In the genomic region with DNA sequence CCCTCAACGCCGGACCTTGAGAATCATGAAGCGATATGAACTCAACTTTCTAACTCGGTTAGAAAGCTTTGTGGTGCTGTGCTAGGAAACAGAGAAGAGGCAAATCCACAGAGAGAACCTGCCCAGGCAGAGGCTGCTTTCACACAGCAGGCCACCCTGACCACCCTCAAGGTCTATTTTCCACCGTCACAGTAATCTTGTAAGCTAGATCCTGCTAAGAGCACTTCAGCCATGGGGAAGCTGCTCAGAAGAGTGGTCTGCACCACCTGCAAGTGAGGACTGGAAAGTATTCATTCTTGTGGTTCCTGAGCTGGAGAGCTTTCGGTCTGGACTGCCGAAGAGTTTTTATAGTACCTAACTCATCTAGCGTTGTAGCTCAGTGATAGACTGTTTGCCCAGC, we compare ENCODE assay signal across 18 mouse cellular contexts. TPM values are rescaled to one million over a fixed set of nuclear protein-coding genes. Genes with fewer than 3 reads are reported as not detected.
A peak's percentile ranks its signal among the peaks of the same experiment; 100 is the strongest.
DNase-seq lines count a peak whose midpoint lies in the region; ATAC-seq and TF ChIP-seq lines count a peak whose summit lies in the region.
"Had no signal": no experiment of that assay in that cellular context is flagged by ENCODE, and none has a peak within 500 bp of the region (broad histone marks: within the 10 kb centered on the region; RNA-seq: fewer than 3 reads in every experiment).

No protein-coding gene starts in this region.

- H3K4me2 ChIP-seq in lung, embryonic 14.5 days = no peak overlapping the region
- H3K4me2 ChIP-seq in midbrain, embryonic 11.5 days = no peak overlapping the region
- H3K4me2 ChIP-seq in midbrain, postnatal 0 days (ENCODE audit: low read depth, low read length, poor library complexity, severe bottlenecking) = no peak overlapping the region

- 69% methylated on average over 8 of the region's 8 CpGs for WGBS in lung, embryonic 14.5 days
- 76% methylated on average over 8 of the region's 8 CpGs for WGBS in midbrain, embryonic 11.5 days
- 81% methylated on average over 8 of the region's 8 CpGs for WGBS in midbrain, postnatal 0 days

- H3K27ac ChIP-seq in lung, embryonic 14.5 days (ENCODE audit: low read depth) = no peak overlapping the region
- H3K27ac ChIP-seq in midbrain, embryonic 11.5 days (ENCODE audit: low read depth, low read length) = no peak overlapping the region
- no peak overlapping the region for H3K27ac ChIP-seq in midbrain, postnatal 0 days (ENCODE audit: low read depth, low read length)
- H3K27ac ChIP-seq: embryonic facial prominence, embryonic 13.5 days; embryonic facial prominence, embryonic 15.5 days; forebrain, embryonic 10.5 days; forebrain, embryonic 12.5 days had no signal

- H3K4me1 ChIP-seq in lung, embryonic 14.5 days (ENCODE audit: insufficient read depth) = no peaks in the 10 kb centered on the region
- peaks cover 5% of the 10 kb centered on the region for H3K4me1 ChIP-seq in midbrain, embryonic 11.5 days (ENCODE audit: control insufficient read depth, insufficient read depth, low read length)
- no peaks in the 10 kb centered on the region; the same call in 1 of the 2 replicates for H3K4me1 ChIP-seq in midbrain, postnatal 0 days (ENCODE audit: insufficient read depth, low read length)

- H3K27me3 ChIP-seq in lung, embryonic 14.5 days (ENCODE audit: insufficient read depth, low read length) = peaks cover 19% of the 10 kb centered on the region
- peaks cover 7% of the 10 kb centered on the region for H3K27me3 ChIP-seq in midbrain, embryonic 11.5 days (ENCODE audit: control insufficient read depth, insufficient read depth, low read length)
- H3K27me3 ChIP-seq in midbrain, postnatal 0 days (ENCODE audit: insufficient read depth, low read length) = no peaks in the 10 kb centered on the region

- no peaks in the 10 kb centered on the region for H3K9me3 ChIP-seq in lung, embryonic 14.5 days (ENCODE audit: low read depth, low read length)
- no peaks in the 10 kb centered on the region for H3K9me3 ChIP-seq in midbrain, embryonic 11.5 days (ENCODE audit: control insufficient read depth, low read length)
- no peaks in the 10 kb centered on the region for H3K9me3 ChIP-seq in midbrain, postnatal 0 days (ENCODE audit: low read length)
- H3K9me3 ChIP-seq: embryonic facial prominence, embryonic 13.5 days; embryonic facial prominence, embryonic 15.5 days; forebrain, embryonic 10.5 days; forebrain, embryonic 12.5 days had no signal

- peak; percentile 25 for DNase-seq in adrenal gland, postnatal 14 days
- no peak for DNase-seq in adrenal gland, adult 2 months
- DNase-seq in lung, embryonic 14.5 days = peak; percentile 8
- no peak for DNase-seq in lung, postnatal 10 days
- peak; percentile 56 for DNase-seq in midbrain, embryonic 11.5 days (ENCODE audit: low spot score, missing footprints)
- DNase-seq in midbrain, postnatal 0 days (ENCODE audit: low spot score) = no peak
- DNase-seq: adrenal gland, adult 8-10 months; adrenal gland, postnatal 25 days; B cell, adult 2 months; cerebellum, adult 11 months; cerebellum, postnatal 36 days; embryo, embryonic 11 days had no signal

- TF ChIP-seq CTCF in lung, embryonic 14.5 days (IDR thresholded peaks at IDR 0.05; ENCODE audit: low read depth) = no peak
- TF ChIP-seq CTCF in midbrain, postnatal 0 days (IDR thresholded peaks at IDR 0.05) = no peak

- no peak overlapping the region for H3K9ac ChIP-seq in lung, embryonic 14.5 days
- H3K9ac ChIP-seq in midbrain, embryonic 11.5 days (ENCODE audit: low read length) = no peak overlapping the region
- no peak overlapping the region for H3K9ac ChIP-seq in midbrain, postnatal 0 days (replicated peaks; ENCODE audit: low read length, poor library complexity, severe bottlenecking)
- H3K9ac ChIP-seq: embryonic facial prominence, embryonic 13.5 days; embryonic facial prominence, embryonic 15.5 days had no signal

- no peaks in the 10 kb centered on the region for H3K36me3 ChIP-seq in lung, embryonic 14.5 days (ENCODE audit: insufficient read depth)
- H3K36me3 ChIP-seq in midbrain, embryonic 11.5 days (ENCODE audit: control insufficient read depth, insufficient read depth, low read length) = no peaks in the 10 kb centered on the region
- H3K36me3 ChIP-seq in midbrain, postnatal 0 days (ENCODE audit: insufficient read depth, low read length) = no peaks in the 10 kb centered on the region
- H3K36me3 ChIP-seq: embryonic facial prominence, embryonic 13.5 days; embryonic facial prominence, embryonic 15.5 days; forebrain, embryonic 10.5 days; forebrain, embryonic 12.5 days had no signal

- no peak overlapping the region for H3K4me3 ChIP-seq in lung, embryonic 14.5 days (ENCODE audit: low read depth, low read length)
- no peak overlapping the region for H3K4me3 ChIP-seq in midbrain, embryonic 11.5 days (ENCODE audit: low read depth, low read length)
- H3K4me3 ChIP-seq in midbrain, postnatal 0 days (ENCODE audit: low read depth, low read length) = no peak overlapping the region
- H3K4me3 ChIP-seq: erythroblast, embryonic 14.5 days had no signal

- no peak for ATAC-seq in lung, embryonic 14.5 days (ENCODE audit: insufficient read depth)
- ATAC-seq in midbrain, embryonic 11.5 days (ENCODE audit: low FRiP score) = no peak
- ATAC-seq in midbrain, postnatal 0 days (ENCODE audit: low FRiP score) = no peak
- ATAC-seq: CD4-positive, CD25-positive, alpha-beta regulatory T cell, adult 4 months had no signal

RNA-seq across cellular contexts. Expression of gene Arid5a, which starts 5.3 kb away (rescaled TPM):
- 6.0 and 10.6 TPM in 2 replicates for total RNA-seq in adrenal gland, postnatal 14 days (2021)
- 1 to 10 TPM; 5.2 to 5.9 TPM for total RNA-seq in adrenal gland, adult 2 months (2021)
- 4.1 and 5.3 TPM in 2 replicates for polyA plus RNA-seq in adrenal gland, adult 2 months (2012; rRNA removed)
- 5.4 and 6.6 TPM in 2 replicates for polyA plus RNA-seq in lung, embryonic 14.5 days (2014; fragmentation: Nextera tagmentation; extraction: Ambion mirVana)
- polyA plus RNA-seq in midbrain, embryonic 11.5 days (2014; fragmentation: Nextera tagmentation; extraction: Ambion mirVana) = 1.8 and 2.0 TPM in 2 replicates
- total RNA-seq in midbrain, postnatal 0 days (2014; rRNA removed) = 3.9 and 5.4 TPM in 2 replicates
- polyA plus RNA-seq in midbrain, postnatal 0 days (2015; fragmentation: Nextera tagmentation; extraction: Ambion mirVana) = 3.1 and 3.4 TPM in 2 replicates

RNA-seq across cellular contexts. Expression of gene Neurl3, which starts 27.8 kb away (rescaled TPM):
- 4.0 and 5.8 TPM in 2 replicates for total RNA-seq in adrenal gland, postnatal 14 days (2021)
- total RNA-seq in adrenal gland, adult 2 months (2021) = 1 to 10 TPM; 4.3 to 9.5 TPM
- polyA plus RNA-seq in adrenal gland, adult 2 months (2012; rRNA removed) = 6.3 and 7.6 TPM in 2 replicates
- 2.6 and 4.5 TPM in 2 replicates for polyA plus RNA-seq in lung, embryonic 14.5 days (2014; fragmentation: Nextera tagmentation; extraction: Ambion mirVana)
- polyA plus RNA-seq in midbrain, embryonic 11.5 days (2014; fragmentation: Nextera tagmentation; extraction: Ambion mirVana) = 0.33 and 0.57 TPM in 2 replicates
- 0.66 and 1.0 TPM in 2 replicates for total RNA-seq in midbrain, postnatal 0 days (2014; rRNA removed)
- 2.3 and 2.4 TPM in 2 replicates for polyA plus RNA-seq in midbrain, postnatal 0 days (2015; fragmentation: Nextera tagmentation; extraction: Ambion mirVana)

RNA-seq across cellular contexts. Expression of gene Uggt1, which starts 57.8 kb away (rescaled TPM):
- total RNA-seq in adrenal gland, postnatal 14 days (2021) = 42.8 and 45.7 TPM in 2 replicates
- 10 to 100 TPM; 39.4 to 48.5 TPM for total RNA-seq in adrenal gland, adult 2 months (2021)
- polyA plus RNA-seq in adrenal gland, adult 2 months (2012; rRNA removed) = 7.6 and 9.9 TPM in 2 replicates
- 76.6 and 80.4 TPM in 2 replicates for polyA plus RNA-seq in lung, embryonic 14.5 days (2014; fragmentation: Nextera tagmentation; extraction: Ambion mirVana)
- polyA plus RNA-seq in midbrain, embryonic 11.5 days (2014; fragmentation: Nextera tagmentation; extraction: Ambion mirVana) = 80.7 and 83.0 TPM in 2 replicates
- total RNA-seq in midbrain, postnatal 0 days (2014; rRNA removed) = 48.3 and 50.6 TPM in 2 replicates
- polyA plus RNA-seq in midbrain, postnatal 0 days (2015; fragmentation: Nextera tagmentation; extraction: Ambion mirVana) = 22.1 and 23.8 TPM in 2 replicates

Comparison
In these comparisons a context has a peak if more than half of its experiments do, and no peak if none do; other contexts are left out.
1. DNase-seq: peak in adrenal gland, postnatal 14 days (single experiment), lung, embryonic 14.5 days (single experiment) and midbrain, embryonic 11.5 days (single experiment); none in adrenal gland, adult 2 months (single experiment), lung, postnatal 10 days (single experiment) and midbrain, postnatal 0 days (single experiment).